Mouse (Mus musculus) CH12.LX (cell line): ENCODE measurements at regions not wholly inside any gene's neighbourhood (a gene's known extent, or its start where the extent isn't known, plus 50 kb on each side); places are given as distances from the start of the nearest gene placed in this dataset.

Experiments used
- EP300 ChIP-seq: IDR thresholded peaks from 2 replicates; pipeline ENCODE4 v1.6.1; 2011; ENCODE audit warnings: low read length, improper control_type of control experiment
- JUND ChIP-seq: conservative IDR thresholded peaks from 2 replicates; pipeline ENCODE4 v1.6.1; 2011; ENCODE audit warnings: low read depth, low read length, improper control_type of control experiment

DNA sequence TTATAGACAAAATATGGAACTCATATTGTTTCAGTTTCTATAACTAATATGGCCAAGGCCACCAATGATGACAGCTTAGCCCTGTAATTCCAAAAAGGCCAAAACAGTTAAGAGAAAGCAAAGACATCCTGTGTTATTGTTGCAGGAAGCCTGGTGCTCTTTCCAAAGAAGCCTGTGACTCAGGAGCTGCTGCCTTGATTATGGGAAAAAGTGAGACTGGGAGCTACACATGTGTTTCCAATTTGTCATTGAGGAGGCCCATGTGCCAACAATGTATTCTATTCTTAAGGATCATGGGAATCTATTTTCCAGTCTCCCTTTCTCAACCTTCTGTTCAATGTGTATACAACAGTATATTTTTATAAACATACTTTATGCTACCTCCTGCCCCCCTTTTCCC lies 123.3 kb downstream of the Kcne4 start:
- no peak for TF ChIP-seq EP300
- no peak for TF ChIP-seq JUND
